Mouse (Mus musculus) lung, postnatal 0 days (tissue): ENCODE results near the gene Adat1.

Experiments
- CTCF ChIP-seq: IDR thresholded peaks from 2 replicates; pipeline ENCODE4 v1.5.1; 2016; ENCODE audit warnings: antibody characterized with exemption, mild to moderate bottlenecking
- EP300 ChIP-seq: IDR thresholded peaks from 2 replicates; pipeline ENCODE4 v1.6.1; 2016; ENCODE audit warnings: antibody characterized with exemption, mild to moderate bottlenecking, control low read depth

DNA sequence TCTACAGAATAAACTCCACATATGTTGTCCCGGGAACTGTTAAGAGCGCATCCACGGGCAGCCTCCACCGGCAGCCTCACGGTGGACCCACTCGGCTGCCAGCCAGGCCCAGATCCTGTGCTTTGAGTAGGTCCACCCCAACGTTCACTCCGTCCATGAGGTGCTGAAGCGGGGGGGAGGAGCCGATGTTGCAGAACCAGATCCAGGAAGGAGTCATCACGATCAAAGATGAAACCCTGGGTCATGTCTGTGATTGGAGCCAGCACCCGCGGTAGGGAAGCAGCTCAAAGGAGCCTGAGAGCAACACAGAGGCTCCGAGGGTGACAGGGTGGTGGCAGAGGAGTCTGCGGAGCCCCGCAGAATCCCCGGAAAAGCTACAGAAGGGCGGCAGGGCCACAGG, 45.4 kb upstream of the Adat1 start:
- no peak for TF ChIP-seq CTCF
- TF ChIP-seq EP300 = no peak
